Mouse (Mus musculus): Measurements from ENCODE around the gene Wnt10b.

GRCm38 (mm10) chr15:98722854-98723253 is 55.1 kb downstream of the Wnt10b start:
- TF ChIP-seq CTCF (IDR thresholded peaks at IDR 0.05; ENCODE audit: control insufficient read depth, insufficient read depth, insufficient read length) = no peak
- TF ChIP-seq USF1 (IDR thresholded peaks at IDR 0.05; ENCODE audit: low read depth) = no peak
- no peak for TF ChIP-seq FOSL1 (IDR thresholded peaks at IDR 0.05; ENCODE audit: insufficient read depth, low read length, poor library complexity, severe bottlenecking)
- TF ChIP-seq MAX (IDR thresholded peaks at IDR 0.05) = no peak
- TF ChIP-seq CEBPB (IDR thresholded peaks at IDR 0.05; ENCODE audit: low read depth) = no peak
- no peak for TF ChIP-seq MYOD1 (IDR thresholded peaks at IDR 0.05; ENCODE audit: control insufficient read depth, insufficient read length, low read depth)
- no peak for TF ChIP-seq MYOG (IDR thresholded peaks at IDR 0.05; ENCODE audit: control insufficient read depth, extremely low read depth, insufficient read length)
